ENCODE assay signal across 25 mouse cellular contexts in the genomic region with DNA sequence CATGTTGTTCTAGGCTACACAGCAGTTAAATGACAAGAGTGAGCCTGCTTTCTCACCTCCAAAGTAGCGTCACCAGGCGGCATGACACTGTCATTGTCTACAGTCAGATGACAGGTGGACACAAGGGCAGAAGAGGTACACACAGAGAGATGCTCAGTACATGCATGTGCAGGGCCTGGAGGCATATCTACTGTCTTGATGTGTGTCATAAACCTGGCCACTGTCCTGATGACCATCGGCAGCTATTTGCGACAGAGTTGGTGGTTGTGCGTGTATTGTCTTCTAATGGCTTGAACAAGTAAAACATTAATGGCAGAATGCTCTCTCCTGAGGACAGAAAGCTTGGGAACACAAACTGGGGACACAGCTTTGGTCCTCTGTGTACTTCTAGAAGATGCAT. TPM values are rescaled to one million over a fixed set of nuclear protein-coding genes. Genes with fewer than 3 reads are reported as not detected.
"Had no signal": no experiment of that assay in that cellular context is flagged by ENCODE, and none has a peak within 500 bp of the region (broad histone marks: within the 10 kb centered on the region; RNA-seq: fewer than 3 reads in every experiment).

No protein-coding gene starts in this region.

- H3K9ac ChIP-seq: heart, embryonic 13.5 days; heart, embryonic 15.5 days; hindbrain, embryonic 12.5 days; hindbrain, embryonic 14.5 days; intestine, embryonic 15.5 days; limb, embryonic 12.5 days had no signal

- H3K36me3 ChIP-seq: heart, embryonic 13.5 days; heart, embryonic 15.5 days; hindbrain, embryonic 10.5 days; hindbrain, embryonic 12.5 days; intestine, embryonic 15.5 days; limb, embryonic 10.5 days; limb, embryonic 12.5 days had no signal

- H3K27ac ChIP-seq: heart, embryonic 15.5 days; hindbrain, embryonic 10.5 days; hindbrain, embryonic 12.5 days; hindbrain, embryonic 14.5 days; intestine, embryonic 15.5 days; layer of hippocampus, adult 2 months; left cerebral cortex, adult 2 months; limb, embryonic 12.5 days had no signal

- H3K9me3 ChIP-seq: heart, embryonic 13.5 days; heart, embryonic 15.5 days; hindbrain, embryonic 10.5 days; hindbrain, embryonic 12.5 days; intestine, embryonic 15.5 days; limb, embryonic 10.5 days; limb, embryonic 12.5 days had no signal

- ATAC-seq: forebrain, embryonic 16.5 days; hindbrain, embryonic 16.5 days; inflammation-experienced regulatory T-cells, adult 6 months; intestine, embryonic 15.5 days; intestine, postnatal 0 days had no signal

- H3K4me3 ChIP-seq: gastrocnemius, adult 2 months; heart, embryonic 15.5 days; hindbrain, embryonic 10.5 days; hindbrain, embryonic 12.5 days; intestine, embryonic 15.5 days; layer of hippocampus, adult 2 months; left cerebral cortex, adult 2 months; limb, embryonic 10.5 days; limb, embryonic 12.5 days had no signal

- DNase-seq: gastrocnemius, adult 2 months; gastrocnemius, postnatal 10 days; gastrocnemius, postnatal 25 days; heart, postnatal 14 days; heart, postnatal 4 days; kidney, adult 18-20 months; kidney, adult 8-10 months; kidney, postnatal 10 days; kidney, postnatal 25 days; kidney, postnatal 4 days had no signal

- H3K4me2 ChIP-seq: heart, embryonic 11.5 days; heart, embryonic 15.5 days; hindbrain, embryonic 12.5 days; hindbrain, embryonic 14.5 days; intestine, embryonic 15.5 days; limb, embryonic 12.5 days had no signal

RNA-seq across cellular contexts. Expression of gene Tal1, which starts 5.0 kb away (rescaled TPM):
- polyA plus RNA-seq: inflammation-experienced regulatory T-cells, adult 6 months had no signal

RNA-seq across cellular contexts. Expression of gene Pdzk1ip1, which starts 37.3 kb away (rescaled TPM):
- total RNA-seq: gastrocnemius, adult 2 months; gastrocnemius, postnatal 25 days had no signal
